Mouse (Mus musculus) subcutaneous adipose tissue, adult 2 months (tissue): ENCODE measurements around the gene Gm6164. TPM values are rescaled to one million over a fixed set of nuclear protein-coding genes. Genes with fewer than 3 reads are reported as not detected.

Experiments used
- polyA plus RNA-seq: library from polyadenylated mRNA; depleted of rRNA; stranded (reverse); fragments of >200 nt; gene quantifications from 2 replicates; pipeline ENCODE4 v1.2.3, GENCODE M21; 2012; ENCODE audit warnings: low replicate concordance; rRNA removed

Gm6164 gene
- polyA plus RNA-seq = not detected in 2 replicates

GRCm38 (mm10) chr7:20205507-20205906, at the start of gene Gm6164:
TSS of gene Gm6164 (minus strand) at chr7:20205607.

GRCm38 (mm10) chr7:20233728-20234127, 28.3 kb upstream of the Gm6164 start, which contains the start of gene Gm4498:
TSS of gene Gm4498 (minus strand) at chr7:20233828.

GRCm38 (mm10) chr7:20193410-20193809, 12.0 kb downstream of the Gm6164 start, which contains the start of gene Vmn1r95:
TSS of gene Vmn1r95 (plus strand) at chr7:20193710.

GRCm38 (mm10) chr7:20168277-20168676, 37.1 kb downstream of the Gm6164 start, which contains the start of gene Vmn1r94:
TSS of gene Vmn1r94 (minus strand) at chr7:20168377.

Other genes starting within 250 kb of the Gm6164 start
- not detected in 2 replicates for gene Ceacam20, start 240.2 kb downstream of the Gm6164 start, polyA plus RNA-seq
- gene Nlrp9b, start 214.1 kb downstream of the Gm6164 start, polyA plus RNA-seq = not detected in 2 replicates
- not detected in 2 replicates for gene Vmn1r91, start 105.9 kb downstream of the Gm6164 start, polyA plus RNA-seq
- gene Gm16442, start 83.0 kb downstream of the Gm6164 start, polyA plus RNA-seq = not detected in 2 replicates
- gene Vmn1r93, start 66.5 kb downstream of the Gm6164 start, polyA plus RNA-seq = not detected in 2 replicates
- not detected in 2 replicates for gene Vmn1r94, start 37.2 kb downstream of the Gm6164 start, polyA plus RNA-seq
- gene Vmn1r95, start 11.9 kb downstream of the Gm6164 start, polyA plus RNA-seq = not detected in 2 replicates
- not detected in 2 replicates for gene Gm4498, start 28.2 kb upstream of the Gm6164 start, polyA plus RNA-seq
- not detected in 2 replicates for gene Gm5890, start 57.2 kb upstream of the Gm6164 start, polyA plus RNA-seq
- gene Gm4133, start 128.5 kb upstream of the Gm6164 start, polyA plus RNA-seq = not detected in 2 replicates
- not detected in 2 replicates for gene Gm5728, start 169.8 kb upstream of the Gm6164 start, polyA plus RNA-seq
- gene Vmn1r100, start 212.3 kb upstream of the Gm6164 start, polyA plus RNA-seq = not detected in 2 replicates
- not detected in 2 replicates for gene Vmn1r101, start 237.0 kb upstream of the Gm6164 start, polyA plus RNA-seq